Mouse (Mus musculus): Measurements from ENCODE around the gene Rbm34. TPM values are rescaled to one million over a fixed set of nuclear protein-coding genes. Genes with fewer than 3 reads are reported as not detected.
A peak's percentile ranks its signal among the peaks of the same experiment; 100 is the strongest.

The Rbm34 gene
- polyA plus RNA-seq, 1 experiment from 2014 or later: 26.5 TPM

- no peak overlapping the region for H3K27ac ChIP-seq
- 85% methylated on average over 7 of the region's 7 CpGs for WGBS
- H3K4me1 ChIP-seq: peaks cover 22% of the 10 kb centered on the region
- DNase-seq (ENCODE audit: extremely low spot score, low spot score): no peak
- H3K36me3 ChIP-seq (replicated peaks): peaks cover 65% of the 10 kb centered on the region
- H3K9me3 ChIP-seq: no peaks in the 10 kb centered on the region
- H3K27me3 ChIP-seq (ENCODE audit: poor library complexity, severe bottlenecking): no peaks in the 10 kb centered on the region
- H3K4me3 ChIP-seq: no peak overlapping the region
Observed at GRCm38 (mm10) chr8:126946444-126946843, 24.4 kb downstream of the Rbm34 start.

GRCm38 (mm10) chr8:126945730-126946163, 25.1 kb downstream of the Rbm34 start, which contains the start of gene Tomm20:
Tomm20 (minus strand) TSS chr8:126945844.
- H3K9me3 ChIP-seq: no peaks in the 10 kb centered on the region
- H3K4me1 ChIP-seq: peaks cover 22% of the 10 kb centered on the region
- WGBS: under 1% methylated on average over 48 of the region's 48 CpGs
- H3K27ac ChIP-seq: peak within 1 kb of the TSS; percentile 94
- peaks cover 63% of the 10 kb centered on the region for H3K36me3 ChIP-seq (replicated peaks)
- H3K27me3 ChIP-seq (ENCODE audit: poor library complexity, severe bottlenecking): no peaks in the 10 kb centered on the region
- peak within 1 kb of the TSS; percentile 68 for H3K4me3 ChIP-seq
- peak; percentile 93 for DNase-seq (ENCODE audit: extremely low spot score, low spot score)

- peak; percentile 53 for DNase-seq (ENCODE audit: extremely low spot score, low spot score)
- peak overlapping the region; percentile 68 for H3K4me3 ChIP-seq
Observed at GRCm38 (mm10) chr8:126944781-126945691, 25.8 kb downstream of the Rbm34 start.

GRCm38 (mm10) chr8:126943565-126943964, 27.3 kb downstream of the Rbm34 start:
- peaks cover 60% of the 10 kb centered on the region for H3K36me3 ChIP-seq (replicated peaks)
- DNase-seq (ENCODE audit: extremely low spot score, low spot score): no peak
- H3K27me3 ChIP-seq (ENCODE audit: poor library complexity, severe bottlenecking): no peaks in the 10 kb centered on the region
- peak overlapping the region; percentile 68 for H3K4me3 ChIP-seq
- H3K27ac ChIP-seq: no peak overlapping the region
- no peaks in the 10 kb centered on the region for H3K9me3 ChIP-seq
- WGBS: 89% methylated on average over 7 of the region's 7 CpGs
- H3K4me1 ChIP-seq: peaks cover 22% of the 10 kb centered on the region

More at GRCm38 (mm10) chr8:126944781-126945691, 25.8 kb downstream of the Rbm34 start:
- WGBS: under 1% methylated on average over 46 of the region's 46 CpGs
- H3K4me1 ChIP-seq: peaks cover 22% of the 10 kb centered on the region
- H3K36me3 ChIP-seq (replicated peaks): peaks cover 60% of the 10 kb centered on the region
- H3K27ac ChIP-seq: peak overlapping the region; percentile 94
- H3K9me3 ChIP-seq: no peaks in the 10 kb centered on the region
- no peaks in the 10 kb centered on the region for H3K27me3 ChIP-seq (ENCODE audit: poor library complexity, severe bottlenecking)

GRCm38 (mm10) chr8:126937337-126937736, 33.5 kb downstream of the Rbm34 start:
- H3K27me3 ChIP-seq (ENCODE audit: poor library complexity, severe bottlenecking): no peaks in the 10 kb centered on the region
- no peak overlapping the region for H3K4me3 ChIP-seq
- H3K9me3 ChIP-seq: no peaks in the 10 kb centered on the region
- WGBS: 92% methylated on average over 3 of the region's 3 CpGs
- DNase-seq (ENCODE audit: extremely low spot score, low spot score): no peak
- no peaks in the 10 kb centered on the region for H3K4me1 ChIP-seq
- H3K36me3 ChIP-seq (replicated peaks): peaks cover 91% of the 10 kb centered on the region
- H3K27ac ChIP-seq: no peak overlapping the region

- no peak overlapping the region for H3K27ac ChIP-seq
- H3K9me3 ChIP-seq: no peaks in the 10 kb centered on the region
- no peaks in the 10 kb centered on the region for H3K4me1 ChIP-seq
- no peak overlapping the region for H3K4me3 ChIP-seq
- peaks cover 92% of the 10 kb centered on the region for H3K36me3 ChIP-seq (replicated peaks)
- no peaks in the 10 kb centered on the region for H3K27me3 ChIP-seq (ENCODE audit: poor library complexity, severe bottlenecking)
- no peak for DNase-seq (ENCODE audit: extremely low spot score, low spot score)
Observed at GRCm38 (mm10) chr8:126935932-126936331, 34.9 kb downstream of the Rbm34 start.

GRCm38 (mm10) chr8:126935387-126935786, 35.5 kb downstream of the Rbm34 start:
- peaks cover 96% of the 10 kb centered on the region for H3K36me3 ChIP-seq (replicated peaks)

GRCm38 (mm10) chr8:126932656-126933055, 38.2 kb downstream of the Rbm34 start:
- peaks cover 93% of the 10 kb centered on the region for H3K36me3 ChIP-seq (replicated peaks)
- DNase-seq (ENCODE audit: extremely low spot score, low spot score): no peak
- H3K4me3 ChIP-seq: no peak overlapping the region
- no peaks in the 10 kb centered on the region for H3K27me3 ChIP-seq (ENCODE audit: poor library complexity, severe bottlenecking)
- no peaks in the 10 kb centered on the region for H3K4me1 ChIP-seq
- WGBS: 82% methylated on average over 1 of the region's 1 CpGs
- H3K9me3 ChIP-seq: no peaks in the 10 kb centered on the region
- no peak overlapping the region for H3K27ac ChIP-seq

More at GRCm38 (mm10) chr8:126935387-126935786, 35.5 kb downstream of the Rbm34 start:
- no peak for DNase-seq (ENCODE audit: extremely low spot score, low spot score)
- H3K27ac ChIP-seq: no peak overlapping the region
- H3K9me3 ChIP-seq: no peaks in the 10 kb centered on the region
- no peaks in the 10 kb centered on the region for H3K4me1 ChIP-seq
- 96% methylated on average over 2 of the region's 2 CpGs for WGBS
- H3K4me3 ChIP-seq: no peak overlapping the region
- H3K27me3 ChIP-seq (ENCODE audit: poor library complexity, severe bottlenecking): no peaks in the 10 kb centered on the region

- Histone ChIP-seq H3K4me1 (no peaks in the 10 kb centered on the region), H3K27me3 (ENCODE audit: poor library complexity, severe bottlenecking) (no peaks in the 10 kb centered on the region), H3K36me3 (replicated peaks) (peaks cover 92% of the 10 kb centered on the region), H3K27ac (no peak overlapping the region), H3K4me3 (no peak overlapping the region), H3K9me3 (no peaks in the 10 kb centered on the region)
- DNase-seq (ENCODE audit: extremely low spot score, low spot score): no peak
- 93% methylated on average over 1 of the region's 1 CpGs for WGBS
Observed at GRCm38 (mm10) chr8:126932249-126932648, 38.6 kb downstream of the Rbm34 start.

- H3K27ac ChIP-seq: no peak overlapping the region
- H3K36me3 ChIP-seq (replicated peaks): peaks cover 87% of the 10 kb centered on the region
- H3K4me1 ChIP-seq: no peaks in the 10 kb centered on the region
- H3K27me3 ChIP-seq (ENCODE audit: poor library complexity, severe bottlenecking): no peaks in the 10 kb centered on the region
- H3K9me3 ChIP-seq: no peaks in the 10 kb centered on the region
- WGBS: 59% methylated on average over 2 of the region's 2 CpGs
- DNase-seq (ENCODE audit: extremely low spot score, low spot score): no peak
- no peak overlapping the region for H3K4me3 ChIP-seq
Observed at GRCm38 (mm10) chr8:126931720-126932119, 39.2 kb downstream of the Rbm34 start.

GRCm38 (mm10) chr8:126929607-126930161, 41.2 kb downstream of the Rbm34 start:
- Histone ChIP-seq H3K9me3 (no peaks in the 10 kb centered on the region), H3K4me3 (no peak overlapping the region), H3K27me3 (ENCODE audit: poor library complexity, severe bottlenecking) (no peaks in the 10 kb centered on the region), H3K36me3 (replicated peaks) (peaks cover 79% of the 10 kb centered on the region), H3K27ac (no peak overlapping the region), H3K4me1 (no peaks in the 10 kb centered on the region)
- WGBS: 84% methylated on average over 3 of the region's 3 CpGs
- DNase-seq (ENCODE audit: extremely low spot score, low spot score): peak; percentile 63

- Histone ChIP-seq H3K27ac (no peak overlapping the region), H3K4me1 (no peaks in the 10 kb centered on the region), H3K4me3 (no peak overlapping the region), H3K36me3 (replicated peaks) (peaks cover 75% of the 10 kb centered on the region), H3K27me3 (ENCODE audit: poor library complexity, severe bottlenecking) (no peaks in the 10 kb centered on the region), H3K9me3 (no peaks in the 10 kb centered on the region)
- 92% methylated on average over 10 of the region's 10 CpGs for WGBS
- DNase-seq (ENCODE audit: extremely low spot score, low spot score): peak; percentile 12
Observed at GRCm38 (mm10) chr8:126928755-126929505, 41.9 kb downstream of the Rbm34 start.

All from forebrain, embryonic 10.5 days (tissue).